In the genomic region with DNA sequence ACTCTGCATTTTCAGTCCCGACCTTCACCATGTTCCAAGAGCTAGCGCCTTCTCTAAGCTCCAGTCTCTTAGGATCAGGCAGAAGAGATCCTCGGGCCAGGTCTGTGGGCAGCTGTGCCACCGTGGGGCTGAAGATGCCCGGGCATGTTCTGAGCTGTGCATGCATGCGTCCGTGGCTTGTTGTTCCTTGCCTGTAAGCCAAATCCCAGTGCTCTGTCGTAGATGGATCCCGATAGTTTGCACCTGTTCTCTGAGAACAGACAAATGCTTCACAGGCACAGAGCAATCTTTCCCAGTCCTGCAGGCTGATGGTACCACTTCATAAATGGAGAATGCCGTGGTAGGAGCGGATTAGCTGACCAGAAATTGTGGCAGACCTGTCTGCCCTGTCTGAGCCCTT, we compare ENCODE assay signal across 11 mouse cellular contexts.
"Had no signal": no experiment of that assay in that cellular context is flagged by ENCODE, and none has a peak within 500 bp of the region (broad histone marks: within the 10 kb centered on the region; RNA-seq: fewer than 3 reads in every experiment).

No protein-coding gene starts in this region.

- H3K27me3 ChIP-seq: liver, embryonic 15.5 days; midbrain, embryonic 13.5 days; neural tube, embryonic 15.5 days; stomach, embryonic 15.5 days had no signal

- H3K9ac ChIP-seq: liver, embryonic 15.5 days; midbrain, embryonic 13.5 days; neural tube, embryonic 15.5 days; stomach, embryonic 15.5 days had no signal

- H3K4me3 ChIP-seq: liver, embryonic 15.5 days; midbrain, embryonic 13.5 days; neural tube, embryonic 15.5 days; stomach, embryonic 15.5 days had no signal

- H3K4me1 ChIP-seq: liver, embryonic 15.5 days; stomach, embryonic 15.5 days had no signal

- H3K9me3 ChIP-seq: liver, embryonic 15.5 days; midbrain, embryonic 13.5 days; neural tube, embryonic 15.5 days; stomach, embryonic 15.5 days had no signal

- DNase-seq: layer of hippocampus, postnatal 36 days; left cerebral cortex, postnatal 4 days; lung, adult 2 months; lung, postnatal 36 days; thymus, postnatal 4 days had no signal

- H3K27ac ChIP-seq: liver, embryonic 15.5 days; midbrain, embryonic 13.5 days; neural tube, embryonic 15.5 days; stomach, embryonic 15.5 days had no signal

- H3K4me2 ChIP-seq: liver, embryonic 11.5 days; liver, embryonic 15.5 days; midbrain, embryonic 13.5 days; neural tube, embryonic 15.5 days; stomach, embryonic 15.5 days had no signal

- H3K36me3 ChIP-seq: neural tube, embryonic 15.5 days had no signal

- ATAC-seq: lung, postnatal 0 days; midbrain, embryonic 13.5 days had no signal
